Mouse (Mus musculus) urinary bladder, postnatal 25 days (tissue): ENCODE measurements at regions not wholly inside any gene's neighbourhood (a gene's known extent, or its start where the extent isn't known, plus 50 kb on each side); places are given as distances from the start of the nearest gene placed in this dataset.

Source experiments
- DNase-seq: peaks from one replicate; pipeline ENCODE4 v3.0.0; 2022; ENCODE audit warnings: low spot score

DNA sequence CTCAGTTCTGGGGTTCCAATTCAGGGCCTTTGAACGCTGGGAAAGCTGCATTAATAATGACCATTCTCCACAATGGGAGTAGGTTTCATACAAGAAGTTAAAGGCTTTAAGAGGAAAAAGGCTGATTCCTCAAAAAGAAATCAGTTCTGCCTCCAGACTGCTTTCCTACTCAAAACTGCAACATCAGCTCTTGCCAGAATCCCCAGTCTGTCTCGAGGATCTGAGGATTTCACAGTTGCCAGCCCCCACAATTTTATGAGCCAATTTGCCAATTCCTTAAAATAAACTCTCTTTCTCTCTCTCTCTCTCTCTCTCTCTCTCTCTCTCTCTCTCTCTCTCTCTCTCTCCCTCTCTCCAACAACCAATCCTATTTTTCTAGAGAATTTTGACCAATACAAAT is 51.3 kb upstream of the Nhs start:
- no peak for DNase-seq
